Mouse (Mus musculus) neural tube, embryonic 13.5 days (tissue): ENCODE measurements around the gene Arhgap10. TPM values are rescaled to one million over a fixed set of nuclear protein-coding genes. Genes with fewer than 3 reads are reported as not detected.

Experiments used
- ATAC-seq: fragments of 200-750 bp; cut with Nextera tagmentation; 2 replicates; pipeline ENCODE4 v1.8.0; 2017; ENCODE audit warnings: low read depth, mild to moderate bottlenecking, moderate TSS enrichment, moderate library complexity
- H3K27ac ChIP-seq: fragments of 300-500 bp; sonication (generic); replicated peaks from 2 replicates; pipeline ENCODE4 v1.5.1; 2015; ENCODE audit warnings: moderate library complexity, mild to moderate bottlenecking, inconsistent platforms
- H3K27me3 ChIP-seq: fragments of 300-500 bp; sonication (generic); 2 replicates; pipeline ENCODE4 v1.6.1; 2015; ENCODE audit warnings: mild to moderate bottlenecking, inconsistent platforms
- H3K36me3 ChIP-seq: fragments of 300-500 bp; sonication (generic); 2 replicates; pipeline ENCODE4 v1.6.1; 2015; ENCODE audit warnings: mild to moderate bottlenecking, inconsistent platforms
- H3K4me1 ChIP-seq: fragments of 300-500 bp; sonication (generic); replicated peaks from 2 replicates; pipeline ENCODE4 v1.6.1; 2015; ENCODE audit warnings: inconsistent platforms
- H3K4me2 ChIP-seq: fragments of 300-500 bp; sonication (generic); 2 replicates; pipeline ENCODE4 v1.6.1; 2015; ENCODE audit warnings: inconsistent platforms, mild to moderate bottlenecking, moderate library complexity
- H3K4me3 ChIP-seq: fragments of 300-500 bp; sonication (generic); 2 replicates; pipeline ENCODE4 v1.5.1; 2015; ENCODE audit warnings: mild to moderate bottlenecking, inconsistent platforms
- H3K9ac ChIP-seq: fragments of 300-500 bp; sonication (generic); 2 replicates; pipeline ENCODE4 v1.6.1; 2015; ENCODE audit warnings: moderate library complexity, mild to moderate bottlenecking, inconsistent platforms
- H3K9me3 ChIP-seq: fragments of 300-500 bp; sonication (generic); 2 replicates; pipeline ENCODE4 v1.6.1; 2016; ENCODE audit warnings: inconsistent platforms
- WGBS: fragments of 180-500 bp; shearing (Covaris S2); methylation state at CpG from one replicate; pipeline ENCODE4 v1.1.7; 2015; 5-methylcytosine and 5-hydroxymethylcytosine counted together
- polyA plus RNA-seq: library from polyadenylated mRNA; unstranded; fragments of >200 nt; fragmentation: Nextera tagmentation; extraction: Ambion mirVana; gene quantifications from 2 replicates; pipeline ENCODE4 v1.2.1, GENCODE M21; 2015

Arhgap10 gene
- polyA plus RNA-seq, 1 experiment from 2014 or later: 7.0 TPM

DNA sequence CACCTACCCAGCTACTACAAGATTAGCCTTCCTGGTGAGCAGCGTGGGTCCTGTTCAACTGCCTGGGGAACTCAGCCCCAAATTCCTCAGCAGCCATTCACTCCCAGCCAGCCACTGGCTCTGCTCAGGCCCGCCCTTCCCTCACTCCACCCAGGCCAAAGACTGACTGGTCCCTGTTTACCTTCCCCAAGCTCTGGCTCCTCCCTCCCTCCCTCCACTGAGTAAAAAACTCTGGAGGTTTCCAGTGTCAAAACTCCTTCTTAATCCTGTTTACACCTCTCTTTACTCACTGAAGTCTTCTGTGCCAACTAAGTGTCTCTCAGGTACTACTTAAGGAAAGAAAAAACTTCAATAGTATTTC is 38.9 kb downstream of the Arhgap10 start:
- ATAC-seq: no peak

DNA sequence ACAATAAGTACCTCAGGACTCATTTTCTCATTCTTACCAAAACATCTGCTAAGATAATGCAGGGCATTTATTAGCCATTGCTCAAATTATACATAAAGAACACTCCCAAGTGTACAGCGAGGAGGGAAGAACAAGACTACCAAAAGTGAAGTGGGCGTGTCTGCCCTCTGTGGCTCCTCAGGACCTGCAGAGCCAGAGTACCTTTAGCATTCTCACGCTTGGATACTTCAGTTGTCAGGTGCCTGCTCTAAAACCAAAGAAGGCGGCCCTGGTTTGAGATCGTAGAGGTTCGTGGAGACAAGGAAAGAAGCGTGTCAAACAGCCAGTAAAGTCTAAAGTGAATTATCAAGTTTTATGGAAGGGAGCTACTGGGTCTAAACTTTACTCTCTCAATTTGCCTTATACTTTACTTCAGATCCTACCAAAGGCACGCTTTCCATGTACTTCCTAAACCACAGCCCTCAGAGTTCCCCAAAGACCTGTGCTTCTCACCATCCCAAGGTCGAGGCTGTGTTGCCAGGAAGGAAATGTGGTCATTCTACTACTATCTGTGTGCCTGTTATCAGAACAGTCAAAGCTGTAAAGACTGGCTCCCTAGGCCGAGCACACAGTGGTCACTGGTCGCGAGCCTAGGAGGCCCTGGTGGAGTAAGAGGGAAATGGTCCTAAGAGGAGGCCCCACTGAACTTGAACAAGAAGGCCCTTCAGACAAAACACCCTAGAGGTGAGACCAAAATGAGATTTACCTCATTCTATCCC is 39.4 kb downstream of the Arhgap10 start:
- no peak overlapping the region for H3K27ac ChIP-seq
- no peaks in the 10 kb centered on the region for H3K4me1 ChIP-seq
- no peak for ATAC-seq
- H3K9ac ChIP-seq: no peak overlapping the region
- no peak overlapping the region for H3K4me3 ChIP-seq
- H3K4me2 ChIP-seq: no peak overlapping the region
- H3K27me3 ChIP-seq: no peaks in the 10 kb centered on the region
- no peaks in the 10 kb centered on the region for H3K36me3 ChIP-seq
- no peaks in the 10 kb centered on the region for H3K9me3 ChIP-seq
- WGBS: 81% methylated on average over 12 of the region's 12 CpGs

More for the DNA sequence above, 38.9 kb downstream of the Arhgap10 start:
- H3K4me3 ChIP-seq: no peak overlapping the region
- H3K27ac ChIP-seq: no peak overlapping the region
- no peaks in the 10 kb centered on the region for H3K4me1 ChIP-seq
- no peaks in the 10 kb centered on the region for H3K36me3 ChIP-seq
- H3K4me2 ChIP-seq: no peak overlapping the region
- no peak overlapping the region for H3K9ac ChIP-seq
- 56% methylated on average over 2 of the region's 2 CpGs for WGBS
- no peaks in the 10 kb centered on the region for H3K27me3 ChIP-seq
- H3K9me3 ChIP-seq: no peaks in the 10 kb centered on the region

DNA sequence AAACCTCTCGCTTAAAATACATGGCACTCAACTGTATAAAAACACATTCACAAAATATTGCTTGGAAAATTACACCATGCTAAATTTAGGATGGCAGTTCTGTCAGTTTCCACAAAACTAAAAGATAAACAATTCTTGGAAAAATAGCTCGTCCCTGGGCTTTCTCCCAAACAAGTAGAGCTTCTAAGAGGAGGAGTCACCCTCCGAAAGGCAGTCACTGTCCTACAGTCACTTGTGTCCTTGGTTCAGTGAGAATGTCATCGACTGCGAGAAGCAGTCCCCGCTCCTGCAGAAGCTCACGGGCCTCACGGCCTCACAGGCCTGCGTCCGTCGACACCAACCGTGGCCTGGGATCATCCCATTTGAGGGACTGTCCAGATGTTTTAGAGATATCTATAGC is 40.1 kb downstream of the Arhgap10 start:
- Histone ChIP-seq H3K27ac (no peak overlapping the region), H3K4me2 (no peak overlapping the region), H3K9me3 (no peaks in the 10 kb centered on the region), H3K4me1 (no peaks in the 10 kb centered on the region), H3K4me3 (no peak overlapping the region), H3K36me3 (no peaks in the 10 kb centered on the region), H3K27me3 (no peaks in the 10 kb centered on the region), H3K9ac (no peak overlapping the region)
- 90% methylated on average over 12 of the region's 12 CpGs for WGBS
- ATAC-seq: no peak

DNA sequence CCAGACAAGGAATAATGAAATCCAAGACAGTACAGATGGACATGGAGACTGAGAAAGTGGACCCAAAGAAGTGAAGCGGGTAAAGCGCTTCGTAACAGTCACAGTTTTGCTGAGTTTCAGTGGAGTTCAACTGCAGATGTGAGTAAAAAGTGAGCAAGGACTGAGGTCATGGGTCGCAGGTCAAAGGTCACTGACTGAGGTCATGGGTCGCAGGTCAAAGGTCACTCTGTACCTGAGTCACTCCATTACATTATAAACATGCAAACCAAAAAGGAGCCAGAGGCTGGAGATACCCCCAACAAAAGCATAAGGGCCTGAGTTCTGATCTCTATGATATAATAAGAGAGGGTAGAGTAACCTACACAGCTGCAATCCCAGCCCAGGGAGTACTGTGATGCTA is 43.1 kb downstream of the Arhgap10 start:
- Histone ChIP-seq H3K9ac (no peak overlapping the region), H3K9me3 (no peaks in the 10 kb centered on the region), H3K36me3 (no peaks in the 10 kb centered on the region), H3K4me2 (no peak overlapping the region), H3K27me3 (no peaks in the 10 kb centered on the region), H3K27ac (no peak overlapping the region), H3K4me1 (no peaks in the 10 kb centered on the region), H3K4me3 (no peak overlapping the region)
- no peak for ATAC-seq
- WGBS: 95% methylated on average over 5 of the region's 5 CpGs

DNA sequence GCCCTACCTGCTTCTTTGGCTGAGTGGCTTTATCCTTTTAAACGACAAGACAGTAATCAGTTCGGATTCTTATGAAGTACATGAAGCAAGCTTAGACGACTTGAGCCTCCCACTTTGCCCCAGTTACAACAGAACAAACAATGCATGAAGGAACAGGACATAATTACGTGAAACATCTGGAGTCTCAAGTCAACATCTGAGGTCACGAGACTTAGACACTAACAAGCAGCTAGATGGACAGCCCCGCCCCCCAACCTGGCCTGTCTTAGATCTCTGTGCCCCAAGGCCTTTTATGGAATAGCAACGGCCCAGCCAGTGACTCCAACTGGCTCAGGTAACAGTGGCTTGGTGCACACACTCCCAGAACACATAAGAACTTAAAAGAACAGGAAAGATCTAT is 44.0 kb downstream of the Arhgap10 start:
- H3K27me3 ChIP-seq: no peaks in the 10 kb centered on the region
- H3K27ac ChIP-seq: no peak overlapping the region
- H3K4me3 ChIP-seq: no peak overlapping the region
- H3K4me1 ChIP-seq: no peaks in the 10 kb centered on the region
- H3K9me3 ChIP-seq: no peaks in the 10 kb centered on the region
- no peak overlapping the region for H3K4me2 ChIP-seq
- no peak for ATAC-seq
- no peak overlapping the region for H3K9ac ChIP-seq
- 67% methylated on average over 7 of the region's 7 CpGs for WGBS
- no peaks in the 10 kb centered on the region for H3K36me3 ChIP-seq

DNA sequence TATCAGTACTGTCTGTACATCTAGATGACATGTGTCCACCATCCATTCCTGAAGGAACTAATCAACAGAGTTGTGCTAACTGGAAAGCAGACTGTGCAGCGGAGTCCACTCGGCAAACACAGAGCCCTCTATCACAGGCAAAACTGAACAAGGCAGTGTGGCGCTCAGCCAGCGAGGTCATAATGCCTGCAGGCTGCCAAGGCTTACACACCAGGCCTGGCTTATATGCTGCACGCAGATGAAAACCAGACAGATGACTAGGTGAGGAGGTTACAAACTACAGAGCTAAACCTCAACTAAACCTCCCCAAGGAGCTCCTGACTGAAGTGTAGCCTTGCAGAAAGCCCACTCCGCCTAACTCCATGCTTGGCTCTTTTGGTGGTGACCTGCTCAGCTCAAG is 44.4 kb downstream of the Arhgap10 start:
- Histone ChIP-seq H3K4me2 (no peak overlapping the region), H3K27me3 (no peaks in the 10 kb centered on the region), H3K4me1 (no peaks in the 10 kb centered on the region), H3K9me3 (no peaks in the 10 kb centered on the region), H3K27ac (no peak overlapping the region), H3K4me3 (no peak overlapping the region), H3K36me3 (no peaks in the 10 kb centered on the region), H3K9ac (no peak overlapping the region)
- WGBS: 80% methylated on average over 6 of the region's 6 CpGs
- no peak for ATAC-seq

DNA sequence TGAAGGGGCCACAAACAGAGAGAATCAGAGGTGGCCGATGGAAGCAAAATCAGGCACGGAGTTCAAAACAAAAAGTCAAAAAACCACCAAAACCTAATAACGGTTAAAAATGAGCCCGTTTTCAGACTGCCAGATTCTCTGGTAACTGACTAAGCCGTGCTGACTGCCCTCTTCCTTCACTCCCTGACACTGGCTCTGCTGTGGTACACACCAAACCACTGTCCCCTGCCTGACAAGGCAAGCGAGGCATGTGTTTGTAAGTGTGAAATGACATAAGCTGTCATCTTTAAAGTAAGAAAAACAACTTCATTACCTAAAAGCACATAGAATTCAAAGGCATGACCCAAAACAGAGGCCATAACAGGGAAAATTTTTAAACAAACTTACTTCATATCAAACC is 56.4 kb downstream of the Arhgap10 start:
- H3K9ac ChIP-seq: no peak overlapping the region
- H3K36me3 ChIP-seq: no peaks in the 10 kb centered on the region
- no peaks in the 10 kb centered on the region for H3K9me3 ChIP-seq
- H3K4me2 ChIP-seq: no peak overlapping the region
- 91% methylated on average over 6 of the region's 6 CpGs for WGBS
- no peak for ATAC-seq
- no peaks in the 10 kb centered on the region for H3K4me1 ChIP-seq
- no peak overlapping the region for H3K4me3 ChIP-seq
- H3K27me3 ChIP-seq: no peaks in the 10 kb centered on the region
- no peak overlapping the region for H3K27ac ChIP-seq

DNA sequence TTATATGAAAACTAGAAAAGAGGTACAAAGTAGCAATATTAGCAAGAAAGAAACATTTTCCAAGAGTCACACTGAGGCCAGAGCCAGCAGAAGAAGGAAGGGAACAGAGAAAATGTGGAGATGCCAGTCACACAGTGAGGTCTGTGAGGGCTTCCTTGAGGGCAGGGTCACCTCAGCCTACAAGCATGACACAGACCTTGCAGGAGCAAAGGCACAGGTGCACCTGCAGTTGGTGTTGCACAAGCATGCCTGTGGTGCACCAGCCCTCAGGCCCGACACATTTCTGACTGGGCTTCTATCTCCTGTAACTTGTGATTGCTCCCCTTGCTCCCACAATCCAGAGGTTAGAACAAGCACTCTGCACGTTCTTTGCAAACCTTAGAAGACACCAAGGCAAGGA is 57.4 kb downstream of the Arhgap10 start:
- Histone ChIP-seq H3K4me3 (no peak overlapping the region), H3K4me2 (no peak overlapping the region), H3K27ac (no peak overlapping the region), H3K9ac (no peak overlapping the region), H3K4me1 (no peaks in the 10 kb centered on the region), H3K27me3 (no peaks in the 10 kb centered on the region), H3K36me3 (no peaks in the 10 kb centered on the region), H3K9me3 (no peaks in the 10 kb centered on the region)
- no peak for ATAC-seq
- WGBS: 87% methylated on average over 2 of the region's 2 CpGs

DNA sequence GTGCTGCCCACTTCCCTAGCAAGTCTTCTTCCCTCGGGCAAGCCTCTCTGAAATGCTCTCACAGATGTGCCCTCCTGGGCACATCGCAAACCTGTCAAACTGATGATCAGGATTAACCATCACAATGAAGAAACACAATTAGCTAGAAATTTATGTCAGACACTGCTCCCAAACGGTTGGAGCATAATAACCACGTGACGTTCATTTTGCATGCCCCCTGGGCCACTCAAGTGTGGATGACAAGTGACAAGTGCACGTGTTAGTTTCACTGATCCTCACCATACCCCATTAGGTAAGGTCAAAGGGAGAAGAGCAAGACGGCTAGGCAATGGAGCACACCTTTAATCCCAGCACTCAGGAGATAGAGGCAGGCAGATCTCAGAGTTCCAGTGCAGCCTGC is 58.1 kb downstream of the Arhgap10 start:
- Histone ChIP-seq H3K36me3 (no peaks in the 10 kb centered on the region), H3K4me2 (no peak overlapping the region), H3K9ac (no peak overlapping the region), H3K4me1 (no peaks in the 10 kb centered on the region), H3K27me3 (no peaks in the 10 kb centered on the region), H3K27ac (no peak overlapping the region), H3K4me3 (no peak overlapping the region), H3K9me3 (no peaks in the 10 kb centered on the region)
- ATAC-seq: no peak
- WGBS: 25% methylated on average over 7 of the region's 7 CpGs

DNA sequence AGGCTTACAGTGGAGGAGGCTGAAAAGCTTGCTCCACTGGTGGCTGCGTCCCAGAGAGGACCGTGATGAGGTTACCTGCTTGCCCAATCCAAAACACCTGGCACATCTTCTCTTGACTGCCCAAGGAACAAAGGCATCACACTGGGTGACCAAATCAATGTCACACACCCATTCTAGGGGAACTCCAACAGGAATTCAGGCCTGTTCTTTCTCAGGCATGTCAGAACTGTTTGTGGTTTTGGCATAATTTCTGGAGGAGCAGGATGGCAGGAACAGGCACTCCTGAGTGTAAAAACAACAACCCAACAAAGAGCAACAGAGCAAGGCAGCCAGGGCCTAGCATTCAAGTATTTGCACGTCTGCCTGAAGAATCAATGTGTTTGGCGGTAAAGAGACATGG is 59.2 kb downstream of the Arhgap10 start:
- ATAC-seq: no peak
- WGBS: 92% methylated on average over 4 of the region's 4 CpGs
- Histone ChIP-seq H3K27me3 (no peaks in the 10 kb centered on the region), H3K9me3 (no peaks in the 10 kb centered on the region), H3K9ac (no peak overlapping the region), H3K4me1 (no peaks in the 10 kb centered on the region), H3K4me3 (no peak overlapping the region), H3K36me3 (no peaks in the 10 kb centered on the region), H3K27ac (no peak overlapping the region), H3K4me2 (no peak overlapping the region)

DNA sequence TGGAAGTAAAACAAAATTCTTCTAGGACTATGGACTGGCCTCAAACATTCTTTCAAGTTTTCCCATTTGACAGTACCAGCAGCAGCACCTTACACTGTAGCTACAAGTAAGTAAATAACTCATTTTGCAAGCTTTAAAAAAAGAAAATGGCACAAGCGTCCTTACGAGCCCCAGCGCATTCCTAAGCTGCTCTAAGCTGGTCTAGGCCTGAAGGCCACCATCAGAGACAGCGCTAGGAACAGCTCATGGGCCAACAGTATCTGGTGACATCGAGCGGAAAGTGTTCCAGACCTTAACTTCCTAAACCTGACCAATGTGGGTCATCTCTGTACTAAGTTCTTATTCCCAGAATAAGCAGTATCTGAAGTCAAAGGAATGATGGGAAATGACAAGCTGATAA is 61.5 kb downstream of the Arhgap10 start:
- no peak overlapping the region for H3K27ac ChIP-seq
- H3K9me3 ChIP-seq: no peaks in the 10 kb centered on the region
- WGBS: 94% methylated on average over 6 of the region's 6 CpGs
- no peak overlapping the region for H3K9ac ChIP-seq
- H3K4me1 ChIP-seq: no peaks in the 10 kb centered on the region
- H3K36me3 ChIP-seq: no peaks in the 10 kb centered on the region
- no peaks in the 10 kb centered on the region for H3K27me3 ChIP-seq
- no peak for ATAC-seq
- H3K4me3 ChIP-seq: no peak overlapping the region
- no peak overlapping the region for H3K4me2 ChIP-seq

DNA sequence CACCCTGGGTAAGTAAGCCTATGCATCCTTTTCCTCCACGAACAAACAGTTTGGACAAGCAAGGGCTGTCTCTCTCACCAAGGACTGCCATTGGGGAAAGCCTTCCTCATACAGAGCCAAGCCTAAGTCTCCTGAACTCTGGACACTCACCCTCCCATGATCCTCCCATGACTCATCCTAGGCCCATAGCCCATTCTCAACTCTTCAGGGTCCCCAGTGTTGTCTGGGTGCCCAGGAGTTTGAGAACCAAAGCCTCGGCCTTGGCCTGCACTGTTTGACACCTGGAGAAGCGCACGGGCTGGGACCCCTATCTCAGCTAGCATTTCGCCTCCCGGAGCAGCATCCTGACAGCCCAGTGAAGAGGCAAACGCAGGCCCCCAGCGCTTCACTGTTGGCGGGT is 63.9 kb downstream of the Arhgap10 start:
- 88% methylated on average over 9 of the region's 9 CpGs for WGBS
- H3K4me3 ChIP-seq: no peak overlapping the region
- H3K4me1 ChIP-seq: no peaks in the 10 kb centered on the region
- ATAC-seq: no peak
- H3K27me3 ChIP-seq: no peaks in the 10 kb centered on the region
- peaks cover 10% of the 10 kb centered on the region for H3K36me3 ChIP-seq
- 0 out of 2 replicates have a peak, but pooled peaks cover 10% of the 10 kb centered on the region for H3K9me3 ChIP-seq
- no peak overlapping the region for H3K4me2 ChIP-seq
- no peak overlapping the region for H3K9ac ChIP-seq
- no peak overlapping the region for H3K27ac ChIP-seq
